Mouse (Mus musculus) layer of hippocampus, adult 8-10 months (tissue): ENCODE data around the gene Mpv17. TPM values are rescaled to one million over a fixed set of nuclear protein-coding genes. Genes with fewer than 3 reads are reported as not detected.

ENCODE experiments used
- DNase-seq, 2 experiments: peaks; one replicate each; pipeline ENCODE4 v3.0.0; 2022; ENCODE audit warnings: low spot score in 2 of 2
- total RNA-seq, 4 experiments: library from RNA; stranded (reverse); gene quantifications; 2 replicates each; pipeline ENCODE4 v1.2.4; 2022

The Mpv17 gene
- total RNA-seq, 4 experiments from 2014 or later, result 53.4 to 61.1 (median 59.8) TPM

DNA sequence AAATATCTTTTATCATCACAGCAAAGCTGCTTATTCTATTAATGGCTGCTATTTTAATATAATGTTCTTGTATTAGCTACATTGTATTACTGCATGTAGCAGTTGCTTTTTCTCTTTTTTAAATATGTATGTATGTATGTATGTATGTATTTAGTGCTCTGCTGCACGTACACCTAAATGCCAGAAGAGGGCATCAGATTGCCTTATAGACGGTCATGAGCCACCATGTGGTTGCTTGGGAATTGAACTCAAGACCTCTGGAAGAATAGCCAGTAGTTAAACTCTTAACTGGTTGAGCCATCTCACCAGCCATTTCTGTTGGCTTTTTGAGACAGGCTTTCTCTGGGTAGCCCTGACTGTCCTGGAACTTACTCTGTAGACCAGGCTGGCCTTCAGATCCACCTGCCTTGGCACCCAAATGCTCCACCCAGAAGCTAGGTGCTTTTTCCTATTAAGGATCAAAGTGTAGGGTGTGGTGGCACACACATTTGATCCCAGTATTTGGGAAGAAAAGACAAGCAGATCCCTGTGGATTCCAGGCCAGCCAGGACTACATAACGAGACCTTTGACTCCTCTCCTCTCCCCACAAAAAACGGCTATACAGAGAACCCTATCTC lies 34.3 kb upstream of the Mpv17 start:
- DNase-seq, result no peak

DNA sequence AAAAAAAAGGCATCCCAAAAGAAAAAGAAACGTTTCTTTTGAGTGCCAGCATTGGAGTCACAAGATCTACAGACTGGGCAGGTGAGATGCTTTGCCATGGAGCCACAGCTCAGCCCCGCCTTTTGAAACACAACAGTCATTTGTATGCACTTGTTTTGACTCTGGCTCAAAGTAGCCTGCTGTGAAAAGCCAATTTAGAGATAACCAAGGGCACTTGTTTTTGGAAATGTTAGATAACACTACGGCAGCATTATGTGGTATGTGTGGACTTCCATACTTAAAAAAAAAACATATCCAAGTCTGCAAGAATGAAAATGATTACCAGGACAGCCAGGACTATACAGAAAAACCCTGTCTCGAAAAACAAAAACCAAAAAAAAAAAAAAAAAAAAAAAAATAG lies 29.6 kb upstream of the Mpv17 start:
- DNase-seq, result no peak

DNA sequence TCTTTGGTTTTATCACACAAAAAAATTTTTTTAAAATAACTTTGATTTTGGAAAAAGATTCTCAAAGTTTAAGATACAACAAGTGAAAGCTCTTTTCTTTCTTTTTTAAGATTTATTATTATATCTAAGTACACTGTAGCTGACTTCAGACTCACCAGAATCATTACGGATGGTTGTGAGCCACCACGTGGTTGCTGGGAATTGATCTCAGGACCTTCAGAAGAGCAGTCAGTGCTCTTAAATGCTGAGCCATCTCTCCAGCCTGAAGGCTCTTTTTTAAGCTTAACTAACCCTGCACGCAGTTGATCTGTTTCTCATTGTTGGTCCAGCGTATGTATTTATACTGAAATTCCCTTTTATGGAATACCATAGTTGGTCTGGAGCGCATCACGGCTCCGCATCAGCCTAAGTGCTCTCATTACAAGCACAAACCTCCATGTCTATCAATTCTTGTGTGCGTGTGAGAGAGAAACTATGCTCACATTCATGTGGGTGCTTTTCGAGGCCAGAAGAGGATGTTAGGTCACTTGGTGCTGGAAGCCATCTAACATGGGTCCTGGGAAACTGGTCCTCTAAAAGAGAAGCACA lies 27.2 kb upstream of the Mpv17 start:
- DNase-seq, result no peak

DNA sequence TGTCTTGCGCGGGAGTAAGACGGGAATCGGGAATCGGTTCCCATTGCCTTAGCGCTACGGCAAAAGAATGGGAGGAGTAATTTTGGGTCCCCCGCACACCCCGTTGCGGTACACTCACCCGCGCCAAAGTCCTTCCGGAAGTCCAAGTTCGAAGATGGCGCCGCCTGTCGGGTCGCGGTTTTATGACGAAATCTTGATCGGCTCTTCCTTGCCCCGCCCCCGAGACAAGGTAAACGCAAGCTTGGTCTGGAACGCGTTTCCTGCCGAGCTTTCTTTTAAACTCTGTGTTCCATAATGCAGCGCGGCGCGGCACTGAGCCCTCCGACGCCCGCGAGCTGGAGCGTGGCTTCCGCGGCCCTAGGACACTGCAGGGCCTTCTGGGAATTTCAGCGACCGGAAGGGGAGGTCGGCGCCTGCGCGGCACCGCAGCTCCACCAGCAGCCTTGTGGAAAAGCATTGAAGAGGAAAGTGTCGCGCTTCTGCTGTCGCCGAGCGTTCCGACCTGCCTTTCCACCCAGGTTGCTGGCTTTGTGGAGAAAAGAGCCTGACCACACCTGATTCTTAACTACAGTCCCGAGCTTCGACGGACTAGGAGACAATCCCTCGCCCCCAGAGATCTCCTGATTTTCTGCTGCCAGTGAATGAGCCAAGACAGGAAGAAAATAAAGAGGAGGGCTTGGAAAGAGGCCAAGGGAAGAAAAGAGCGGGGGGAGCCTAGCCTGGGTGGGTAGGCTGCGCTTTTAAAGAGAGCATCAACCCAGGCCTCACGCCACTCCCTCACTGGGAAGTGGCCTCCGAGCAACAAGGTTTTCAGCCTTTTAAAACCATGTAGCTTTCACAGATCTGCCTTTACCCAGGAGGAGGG lies 25.9 kb upstream of the Mpv17 start, which contains the start of the genes Gm29609 and Gtf3c2:
Gene Gm29609, minus strand, starts transcription at position 146 of the 865 bp plus-strand sequence.
Gene Gtf3c2, minus strand, starts transcription at position 379 of the 865 bp plus-strand sequence.
- peak; percentile 96 for DNase-seq

DNA sequence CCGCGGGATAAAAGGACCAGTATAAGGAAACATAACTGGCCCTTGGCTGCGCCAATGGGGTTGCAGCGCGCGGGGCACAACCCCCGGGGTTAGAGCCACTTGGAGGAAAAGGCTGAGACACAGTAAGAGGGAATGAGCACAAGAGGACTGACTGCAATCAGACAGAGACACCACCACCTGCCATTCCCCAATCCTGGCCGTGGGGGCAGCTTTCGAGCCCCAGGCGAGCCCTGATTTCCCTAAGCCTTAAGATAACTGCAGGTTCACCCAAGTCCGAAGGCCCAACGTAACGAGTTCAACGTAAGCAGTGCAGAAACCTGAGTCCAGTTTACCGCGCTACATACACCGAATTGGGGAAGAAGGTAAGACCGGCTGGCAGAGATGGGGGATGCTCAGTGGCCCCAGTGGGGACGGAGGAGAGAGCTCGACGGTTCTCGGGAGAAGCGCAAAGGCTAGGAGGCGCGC lies 25.3 kb upstream of the Mpv17 start:
- DNase-seq, result no peak

DNA sequence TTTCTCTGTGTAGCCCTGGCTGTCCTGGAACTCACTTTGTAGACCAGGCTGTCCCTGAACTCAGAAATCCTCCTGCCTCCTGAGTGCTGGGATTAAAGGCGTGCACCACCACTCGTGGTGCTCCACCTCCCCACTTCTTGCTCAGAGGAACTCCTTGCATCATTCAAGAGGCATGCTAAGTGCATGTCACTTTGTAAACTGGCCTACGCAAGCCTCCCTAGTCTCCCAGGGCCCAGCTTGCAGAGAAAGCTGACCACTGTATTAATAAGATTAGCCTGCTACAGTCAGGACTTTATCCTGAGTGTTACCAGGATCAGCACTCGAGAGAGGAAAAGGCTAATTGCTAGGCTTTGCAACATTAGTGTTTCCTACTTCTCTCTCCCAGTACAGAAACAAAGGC lies 14.6 kb upstream of the Mpv17 start:
- no peak for DNase-seq

DNA sequence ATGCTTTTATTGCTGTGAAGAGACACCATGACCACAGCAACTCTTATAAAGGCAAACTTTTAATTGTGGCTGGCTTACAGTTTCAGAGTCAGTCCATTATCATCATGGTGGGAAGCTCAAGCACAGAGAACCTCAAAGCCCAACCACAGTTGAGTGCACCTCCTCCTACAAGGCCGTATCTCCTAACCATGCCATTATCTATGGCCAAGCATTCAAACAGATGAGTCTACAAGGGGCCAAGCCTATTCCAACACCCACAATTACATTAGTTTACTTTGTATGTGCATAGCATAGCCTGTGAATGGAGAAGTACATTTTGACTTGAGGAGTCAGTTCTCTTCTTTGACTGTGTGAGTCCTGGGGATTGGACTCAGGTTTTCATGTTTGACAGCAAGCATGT lies 10.8 kb upstream of the Mpv17 start:
- DNase-seq, result no peak

DNA sequence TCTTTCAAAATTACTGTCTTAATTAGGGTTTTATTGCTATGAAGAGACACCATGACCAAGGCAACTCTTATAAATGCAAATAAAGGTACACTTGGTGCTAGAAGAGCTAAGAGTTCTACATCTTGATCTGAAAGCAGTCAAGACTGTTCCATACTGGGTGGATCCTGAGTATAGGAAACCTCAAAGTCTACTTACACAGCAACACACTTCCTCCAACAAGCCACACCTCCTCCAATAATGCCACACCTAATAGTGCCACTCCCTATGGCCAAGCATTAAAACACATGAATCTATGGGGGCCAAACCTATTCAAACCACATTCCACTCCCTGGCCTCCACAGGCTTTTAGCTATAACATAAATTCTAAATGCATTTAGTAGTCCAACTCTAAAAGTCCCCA lies 8.4 kb upstream of the Mpv17 start:
- no peak for DNase-seq

DNA sequence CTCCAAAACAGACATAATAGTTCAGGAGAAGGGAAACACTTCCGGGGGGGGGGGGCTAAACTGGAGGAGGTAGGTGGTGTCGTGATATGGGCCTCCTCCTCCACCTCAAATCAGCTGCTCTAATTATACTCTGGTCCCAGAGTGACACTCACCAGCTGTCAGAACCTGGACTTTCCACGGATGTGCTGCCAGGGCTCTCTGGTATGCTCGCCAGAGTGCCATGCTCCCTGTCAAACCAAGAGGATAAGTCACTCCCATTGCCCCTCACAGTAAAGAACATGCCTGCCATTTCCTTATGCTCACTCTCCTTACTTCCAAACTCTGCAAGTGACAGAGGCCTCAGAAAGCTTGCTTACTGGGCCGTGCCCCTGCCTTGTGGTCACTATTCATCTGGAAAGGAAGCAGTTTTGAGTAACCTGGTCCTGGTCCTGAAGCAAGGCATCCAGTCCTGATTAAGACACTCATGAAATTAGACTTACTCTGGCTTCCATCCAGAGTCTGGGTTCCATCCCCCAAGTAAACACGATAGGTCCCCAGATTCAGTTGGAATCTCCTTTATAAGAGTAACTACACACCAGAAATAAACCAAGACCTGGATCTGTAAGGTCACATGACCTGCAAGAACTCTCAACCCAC lies 417 bp downstream of the Mpv17 start:
- DNase-seq, result no peak

DNA sequence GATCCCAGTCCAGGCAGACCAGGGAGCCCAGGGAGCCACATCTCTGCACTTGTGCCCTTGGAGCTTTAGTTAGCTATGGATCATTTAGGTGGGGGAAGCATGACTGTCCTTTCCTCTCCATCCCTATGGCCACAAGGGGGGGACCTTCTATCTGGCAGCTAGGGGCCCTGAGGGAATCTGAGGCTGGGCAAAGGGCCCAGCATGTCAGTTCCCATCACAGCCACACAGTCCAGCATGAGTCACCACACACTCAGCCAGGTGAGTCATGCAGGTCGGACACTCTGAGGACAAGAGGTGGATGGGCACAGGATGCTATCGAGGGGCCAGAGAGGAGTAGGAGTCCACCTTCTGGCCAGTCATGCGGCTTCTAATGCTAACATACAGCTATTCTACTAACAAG lies 2.3 kb downstream of the Mpv17 start:
- DNase-seq, result no peak

DNA sequence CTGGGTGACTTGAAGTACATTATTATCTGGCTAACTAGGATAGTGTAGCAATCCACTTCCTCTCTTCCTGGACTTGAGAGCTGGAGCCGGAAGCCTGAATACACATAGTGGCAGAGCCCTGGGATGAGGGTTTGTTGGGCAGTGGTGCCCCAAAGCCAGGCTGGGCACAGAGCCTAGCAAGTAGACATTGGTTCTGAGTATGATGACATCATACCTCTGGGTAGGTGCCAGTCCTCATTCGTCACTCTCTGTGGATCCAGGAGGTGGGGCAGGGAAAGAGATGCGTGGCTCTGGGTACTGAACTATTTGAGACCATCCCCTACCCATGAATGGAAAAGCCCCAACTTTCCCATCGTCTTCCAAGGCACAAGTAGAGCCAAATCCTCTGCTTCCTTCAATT lies 4.3 kb downstream of the Mpv17 start:
- no peak for DNase-seq

DNA sequence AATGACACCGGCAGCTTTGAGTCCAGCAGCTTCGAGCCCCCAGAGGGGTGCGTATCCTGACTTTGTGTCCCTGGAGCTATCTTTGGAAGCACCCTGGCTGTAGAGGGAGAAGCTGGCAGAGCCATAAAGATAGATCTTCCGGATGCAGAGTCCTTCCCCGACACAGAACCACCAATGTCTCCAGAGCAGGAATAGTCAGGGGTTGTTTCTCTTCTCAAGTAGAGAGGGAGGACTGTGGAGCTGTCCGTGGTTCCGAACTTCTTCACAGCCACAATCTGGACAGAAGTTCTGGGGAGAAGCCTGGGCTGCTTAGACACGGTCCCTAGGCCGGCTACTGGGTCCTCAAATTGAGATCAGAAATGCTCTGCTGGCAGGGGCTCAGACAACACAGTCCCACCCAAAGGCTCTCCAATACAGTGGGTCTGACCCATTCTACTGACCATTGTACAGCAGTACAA lies 15.1 kb downstream of the Mpv17 start:
- DNase-seq, result no peak

DNA sequence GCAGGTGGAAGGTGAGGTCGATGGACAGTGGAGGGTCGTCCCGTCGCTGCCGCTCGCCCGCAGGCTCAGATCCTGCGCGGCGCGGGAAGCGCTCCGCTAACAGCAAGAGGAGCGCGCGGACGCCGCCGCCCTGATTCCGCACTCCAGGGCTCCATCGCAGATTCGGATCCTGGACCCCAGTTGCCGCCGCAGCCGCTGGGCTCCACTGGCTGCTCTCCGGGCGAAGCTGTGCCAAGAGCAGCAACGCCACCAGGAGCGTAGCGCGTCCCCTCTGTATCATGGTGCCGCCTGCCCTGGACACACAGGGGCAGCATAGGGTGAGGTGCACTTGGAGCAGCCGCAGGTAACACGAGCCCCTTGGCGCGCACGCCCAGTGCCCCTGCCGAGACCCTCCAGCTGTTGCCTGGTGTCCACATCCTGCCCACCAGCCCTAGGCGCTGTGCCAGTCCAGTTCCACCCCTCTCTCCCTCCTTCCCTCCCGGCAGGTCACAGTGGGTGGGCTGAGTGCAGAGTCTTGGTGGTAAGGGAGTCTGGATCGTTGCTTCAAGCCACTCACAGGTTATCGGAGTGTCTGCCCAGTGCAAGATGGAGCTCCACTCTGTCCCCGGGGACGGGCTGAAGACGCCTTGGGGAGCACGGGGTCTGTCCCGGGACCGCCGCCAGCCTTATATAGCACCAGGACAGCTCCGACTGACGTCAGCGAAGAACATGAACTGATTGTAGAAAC lies 15.6 kb downstream of the Mpv17 start, which contains the start of gene Ucn:
Gene Ucn, minus strand, starts transcription at position 589 of the 727 bp plus-strand sequence.
- DNase-seq, result no peak

DNA sequence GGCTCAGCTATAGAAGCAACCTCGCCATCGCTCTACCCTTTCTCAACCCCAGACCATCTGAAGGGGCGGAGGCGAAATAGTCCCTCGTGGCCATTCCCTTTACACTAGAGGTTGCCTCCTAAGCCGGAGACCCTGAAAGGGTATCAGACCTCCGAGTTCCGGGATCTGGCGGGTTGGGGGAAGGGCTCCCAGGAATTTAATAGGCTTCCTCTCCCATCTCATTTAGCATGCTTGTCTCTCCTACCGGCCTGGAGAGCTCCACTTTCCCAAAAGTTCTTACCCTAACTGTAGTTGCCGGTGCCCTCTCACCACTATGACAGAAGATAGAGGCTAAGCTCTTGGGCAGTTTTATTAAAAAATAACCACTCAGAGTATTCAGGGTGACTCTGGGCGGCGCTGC lies 16.4 kb downstream of the Mpv17 start:
- no peak for DNase-seq

DNA sequence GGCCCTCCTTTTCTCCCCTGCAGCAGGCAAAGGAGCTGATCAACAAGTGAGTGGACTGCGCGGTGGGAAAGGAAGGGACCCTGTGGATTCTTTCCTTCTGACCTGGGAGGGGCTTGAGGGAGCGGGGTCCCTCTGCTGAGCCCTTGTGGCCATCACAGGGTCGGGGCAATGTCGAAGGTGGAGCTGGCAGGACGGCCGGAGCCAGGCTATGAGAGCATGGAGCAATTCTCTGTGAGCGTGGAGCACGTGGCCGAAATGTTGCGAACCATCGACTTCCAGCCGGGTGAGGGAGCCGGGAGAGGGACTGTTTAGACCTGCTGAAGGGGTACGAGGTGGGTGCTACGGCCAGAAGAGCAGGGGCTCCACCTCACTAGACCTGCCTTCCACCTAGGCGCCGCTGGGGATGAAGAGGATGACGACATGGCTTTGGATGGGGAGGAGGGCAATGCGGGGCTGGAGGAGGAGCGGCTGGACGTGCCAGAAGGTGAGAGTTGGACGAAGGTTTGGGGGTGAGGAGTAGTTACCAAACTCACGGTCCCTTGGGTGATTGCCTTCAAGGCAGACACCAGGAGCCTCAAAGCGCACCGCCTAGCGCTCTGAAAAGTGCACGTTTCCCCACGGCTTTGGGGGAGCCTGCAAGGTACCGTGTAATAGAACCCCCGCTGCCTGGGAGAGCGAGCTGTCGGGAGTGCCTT lies 17.2 kb downstream of the Mpv17 start:
- DNase-seq, result no peak

DNA sequence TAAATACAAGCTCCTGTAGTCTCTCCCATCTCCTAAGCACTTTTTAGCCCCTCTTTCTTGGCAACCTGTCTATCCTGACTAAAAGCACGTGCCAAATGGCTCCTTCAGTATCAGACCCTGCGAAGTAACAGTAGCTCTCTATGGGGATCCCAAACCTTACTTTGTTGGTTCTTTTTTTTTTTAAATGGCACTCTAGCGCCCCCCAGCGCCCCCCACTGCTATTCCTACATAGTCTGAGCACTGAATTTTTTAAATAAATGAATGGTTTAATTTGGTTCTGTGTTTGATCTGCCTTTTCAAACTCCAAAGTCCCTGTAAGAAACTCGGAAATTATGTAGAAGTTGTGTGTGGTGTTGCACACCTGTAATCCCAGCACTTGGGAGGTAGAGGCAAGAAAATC lies 28.0 kb downstream of the Mpv17 start:
- DNase-seq, result no peak

DNA sequence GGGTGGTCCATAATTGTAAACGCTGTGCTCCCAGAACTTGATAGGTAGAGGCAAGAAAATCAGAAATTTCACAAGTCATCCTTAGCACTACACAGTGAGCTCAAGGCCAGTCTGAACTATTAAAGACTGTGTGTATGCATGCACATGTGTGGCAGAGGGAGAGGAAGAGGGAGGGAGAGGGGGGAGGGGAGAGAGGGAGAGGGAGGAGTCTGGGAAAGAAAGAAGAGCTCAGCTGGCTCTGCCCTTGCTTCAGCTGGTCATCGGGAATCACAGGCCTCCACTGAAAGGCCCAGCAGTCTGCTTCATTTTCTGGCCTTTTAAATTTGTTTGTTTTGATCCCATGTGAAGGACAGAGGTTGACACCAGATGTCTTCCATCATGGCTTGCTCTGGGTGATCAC lies 30.6 kb downstream of the Mpv17 start:
- DNase-seq, result no peak

DNA sequence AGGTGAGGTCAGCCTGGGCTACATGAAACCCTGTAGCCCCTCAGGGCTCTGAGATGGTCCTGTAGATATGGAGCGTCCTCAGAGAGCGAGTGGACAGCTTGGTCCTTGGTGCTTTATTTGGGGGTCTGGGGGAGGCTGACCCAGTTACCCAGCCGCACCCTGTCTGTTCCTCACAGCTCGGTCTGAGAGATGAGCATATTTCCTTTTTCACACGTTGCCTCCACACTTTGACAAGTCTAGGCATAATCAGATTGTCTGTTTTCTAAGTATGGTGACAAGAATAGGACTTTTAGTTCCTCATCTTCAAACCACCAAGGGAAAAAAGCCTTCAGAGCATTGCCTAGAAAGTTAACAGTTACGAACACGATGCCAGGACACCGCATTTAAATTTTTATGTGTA lies 32.9 kb downstream of the Mpv17 start:
- DNase-seq, result no peak

DNA sequence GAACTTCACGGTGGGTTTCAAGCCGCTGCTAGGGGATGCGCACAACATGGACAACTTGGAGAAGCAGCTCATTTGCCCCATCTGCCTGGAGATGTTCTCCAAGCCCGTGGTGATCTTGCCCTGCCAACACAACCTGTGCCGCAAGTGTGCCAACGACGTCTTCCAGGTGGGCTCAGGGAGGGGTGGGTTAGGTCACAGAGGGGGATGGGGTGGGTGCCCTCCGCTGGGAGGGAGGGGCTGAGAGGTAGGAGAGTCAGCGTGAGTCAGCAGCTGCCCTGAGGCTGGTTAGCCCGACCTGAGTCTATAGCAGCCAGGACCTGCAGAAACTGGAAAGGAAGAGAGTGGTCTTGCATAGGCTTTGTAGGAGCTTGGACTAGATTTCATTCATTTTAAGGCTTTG lies 37.1 kb downstream of the Mpv17 start:
- DNase-seq, result no peak

DNA sequence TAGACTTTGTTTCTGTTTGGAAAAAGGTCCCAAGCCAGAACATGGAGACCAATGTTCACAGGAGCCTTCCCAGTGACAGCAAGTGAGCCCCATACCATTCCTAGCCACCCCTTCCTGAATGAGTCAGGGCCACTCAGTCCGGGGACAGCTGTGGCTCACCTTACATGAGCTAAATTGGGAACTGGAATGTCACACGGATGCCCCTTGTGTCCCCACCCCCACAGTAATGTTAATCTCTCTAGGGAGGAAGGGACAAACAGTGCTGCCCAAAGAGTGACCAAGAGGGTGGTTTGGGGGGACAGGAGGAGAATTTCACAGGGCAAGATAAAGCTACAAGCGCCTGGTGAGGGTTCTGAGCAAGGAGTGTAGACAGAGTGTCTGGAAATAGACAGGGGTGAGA lies 37.7 kb downstream of the Mpv17 start, which contains the start of gene Trim54:
Gene Trim54, plus strand, starts transcription at position 359 of the 400 bp plus-strand sequence.
- DNase-seq, result no peak
